Mouse (Mus musculus) CH12.LX (cell line): ENCODE data around the gene Adgrg1. TPM values are rescaled to one million over a fixed set of nuclear protein-coding genes. Genes with fewer than 3 reads are reported as not detected.

Experiments used
- DNase-seq: peaks from one replicate; pipeline ENCODE4 v3.0.0-alpha.2; 2013; ENCODE audit errors: extremely low read depth
- H3K27ac ChIP-seq: 2 replicates; pipeline ENCODE4 v1.5.1; 2012; ENCODE audit warnings: low read depth, mild to moderate bottlenecking, control low read depth, moderate library complexity; ENCODE audit not compliant: insufficient read depth
- H3K27me3 ChIP-seq: replicated peaks from 2 replicates; pipeline ENCODE3; 2012; ENCODE audit warnings: inconsistent platforms
- H3K36me3 ChIP-seq, 2 experiments: replicated peaks in 1 of 2; 2 replicates each; pipeline versions ENCODE3 to v1.6.1; 2012; ENCODE audit warnings: inconsistent platforms in 1 of 2, low read length in 1 of 2, mild to moderate bottlenecking in 1 of 2, mixed read lengths in 1 of 2, moderate library complexity in 1 of 2; ENCODE audit not compliant: control insufficient read depth in 1 of 2, insufficient read depth in 1 of 2
- H3K4me1 ChIP-seq, 2 experiments: 2 replicates each; pipeline ENCODE4 v1.6.1; 2012; ENCODE audit warnings: inconsistent platforms in 1 of 2, moderate library complexity in 1 of 2; ENCODE audit not compliant: insufficient read depth in 2 of 2, control insufficient read depth in 1 of 2
- H3K4me2 ChIP-seq: 2 replicates; pipeline ENCODE4 v1.6.1; 2012; ENCODE audit warnings: low read depth, mild to moderate bottlenecking, control low read depth; ENCODE audit not compliant: poor library complexity, insufficient read depth, severe bottlenecking
- H3K4me3 ChIP-seq, 3 experiments: fragments of 150-350 bp in 1 of 3; sonication (generic) in 1 of 3; replicated peaks in 1 of 3; 2 replicates each; pipeline versions ENCODE3 to v1.5.1; 2011 to 2012; ENCODE audit warnings: low read depth in 2 of 3, low read length in 2 of 3, mild to moderate bottlenecking in 2 of 3, moderate library complexity in 2 of 3, control low read depth in 1 of 3, improper control_type of control experiment in 1 of 3, inconsistent platforms in 1 of 3, mixed read lengths in 1 of 3; ENCODE audit not compliant: poor library complexity in 1 of 3
- H3K79me2 ChIP-seq: replicated peaks from 2 replicates; pipeline ENCODE4 v1.6.1; 2012; ENCODE audit warnings: mild to moderate bottlenecking, moderate library complexity; ENCODE audit not compliant: control insufficient read depth, poor library complexity, insufficient read depth, severe bottlenecking; ENCODE audit errors: extremely low read depth
- H3K9ac ChIP-seq: 2 replicates; pipeline ENCODE4 v1.6.1; 2012; ENCODE audit warnings: low read depth, mild to moderate bottlenecking, control low read depth, moderate library complexity; ENCODE audit not compliant: insufficient read depth
- H3K9me3 ChIP-seq: replicated peaks from 2 replicates; pipeline ENCODE3; 2012; ENCODE audit warnings: low read length, inconsistent platforms, mixed read lengths
- KAT2A ChIP-seq: IDR thresholded peaks from 2 replicates; pipeline ENCODE4 v1.6.1; 2012; ENCODE audit warnings: low read length, improper control_type of control experiment, inconsistent platforms; ENCODE audit not compliant: insufficient replicate concordance
- SIN3A ChIP-seq: IDR thresholded peaks from 2 replicates; pipeline ENCODE4 v1.6.1; 2012; ENCODE audit warnings: low read length, improper control_type of control experiment, inconsistent platforms
- SMC3 ChIP-seq: IDR thresholded peaks from 2 replicates; pipeline ENCODE4 v1.6.1; 2011; ENCODE audit warnings: low read depth, low read length, improper control_type of control experiment
- dilution Hi-C: fragments of 300-500 bp; cut with MboI; formaldehyde crosslinking; loops from 2 replicates; pipeline ENCODE4 v1.14.3; 2020; ENCODE audit warnings: low sequenced_read_pairs; ENCODE audit not compliant: extremely low pct_unique_long_range_greater_than_20kb, extremely low pct_ligation_motif_present
- in situ Hi-C: fragments of 300-500 bp; cut with MboI; formaldehyde crosslinking; loops from 3 replicates; pipeline ENCODE4 v1.14.3; 2019; ENCODE audit warnings: low sequenced_read_pairs, low pct_ligation_motif_present, low pct_unique_long_range_greater_than_20kb, mixed read lengths
- polyA plus RNA-seq: library from polyadenylated mRNA; unstranded; fragments of >175 nt; gene quantifications from 2 replicates; pipeline ENCODE4 v1.2.1, GENCODE M21; 2012; ENCODE audit warnings: low read depth; ENCODE audit not compliant: insufficient read length
- total RNA-seq, 2 experiments: library from RNA; depleted of rRNA; stranded (reverse); fragments of 300-350 nt in 1 of 2; fragments of >200 nt in 1 of 2; gene quantifications; 2 replicates each; pipeline ENCODE4 v1.2.3; 2012 to 2014

The Adgrg1 gene
- total and polyA plus RNA-seq, 3 experiments: 0.42 to 2.5 (median 1.2) TPM

DNA sequence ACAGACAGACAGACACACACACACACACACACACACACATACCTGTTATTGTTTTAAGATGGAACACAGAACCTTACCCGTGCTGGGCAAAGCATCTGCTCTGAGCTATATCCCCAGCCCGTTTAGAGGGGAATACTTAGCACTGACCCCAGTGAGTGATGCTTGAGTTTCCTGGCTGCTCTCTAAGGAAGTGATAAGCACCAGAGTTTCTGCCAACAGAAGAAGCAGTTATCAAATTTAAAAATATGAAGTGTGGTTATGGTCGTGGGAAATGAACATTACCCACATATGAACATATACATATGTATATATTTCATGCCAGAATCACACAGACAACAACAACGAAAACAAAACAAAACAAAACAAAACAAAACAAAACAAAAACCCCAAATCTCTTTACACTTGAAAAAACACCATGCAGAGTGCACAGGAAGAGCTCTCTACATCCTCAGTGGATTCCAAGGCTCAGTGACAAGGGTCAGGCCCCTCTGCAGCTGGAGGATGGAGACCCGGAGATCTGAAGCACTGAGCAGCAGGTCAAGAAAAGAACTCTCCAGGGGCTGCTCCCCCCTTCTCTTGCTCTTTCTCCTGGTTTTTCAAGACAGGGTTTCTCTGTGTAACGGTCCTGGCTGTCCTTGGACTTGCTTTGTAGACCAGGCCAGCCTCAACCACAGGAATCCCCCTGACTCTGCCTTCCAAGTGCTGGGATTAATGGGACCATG is 85.4 kb downstream of the Adgrg1 start:
- Histone ChIP-seq H3K9me3 (peaks cover 7% of the 10 kb centered on the region), H3K4me3 (no peak overlapping the region), H3K79me2 (no peaks in the 10 kb centered on the region), H3K27ac (no peak overlapping the region), H3K4me2 (no peak overlapping the region), H3K9ac (no peak overlapping the region), H3K27me3 (peaks cover 49% of the 10 kb centered on the region), H3K4me1 (peaks cover 0 to 4% of the 10 kb centered on the region in 2 experiments; a peak in 1 of 4 replicates), H3K36me3 (no peaks in the 10 kb centered on the region)
- no peak for DNase-seq
- dilution Hi-C loops: no loop called here
- TF ChIP-seq SMC3: no peak
- no peak for TF ChIP-seq KAT2A
- TF ChIP-seq SIN3A: no peak
- in situ Hi-C loops: no loop called here

Other genes with a start within 250 kb of the Adgrg1 start
- gene Ccl22, start 229.2 kb upstream of the Adgrg1 start, total RNA-seq (2012; rRNA removed): 1,648 and 3,114 TPM in 2 replicates
- gene Ccl22, start 229.2 kb upstream of the Adgrg1 start, total RNA-seq (2014; rRNA removed): 1,111 and 1,396 TPM in 2 replicates
- 4,019 and 4,546 TPM in 2 replicates for gene Ccl22, start 229.2 kb upstream of the Adgrg1 start, polyA plus RNA-seq
- 2.5 and 3.7 TPM in 2 replicates for gene Cx3cl1, start 202.7 kb upstream of the Adgrg1 start, total RNA-seq (2012; rRNA removed)
- 0.19 TPM in 1 of 2 replicates, not detected in the other for gene Cx3cl1, start 202.7 kb upstream of the Adgrg1 start, total RNA-seq (2014; rRNA removed)
- 4.2 and 4.6 TPM in 2 replicates for gene Cx3cl1, start 202.7 kb upstream of the Adgrg1 start, polyA plus RNA-seq
- gene Ccl17, start 164.3 kb upstream of the Adgrg1 start, total RNA-seq (2012; rRNA removed): 2.1 and 2.2 TPM in 2 replicates
- gene Ccl17, start 164.3 kb upstream of the Adgrg1 start, total RNA-seq (2014; rRNA removed): 2.5 and 2.6 TPM in 2 replicates
- 1.3 and 2.5 TPM in 2 replicates for gene Ccl17, start 164.3 kb upstream of the Adgrg1 start, polyA plus RNA-seq
- 68.5 and 82.2 TPM in 2 replicates for gene Coq9, start 136.4 kb upstream of the Adgrg1 start, total RNA-seq (2012; rRNA removed)
- gene Coq9, start 136.4 kb upstream of the Adgrg1 start, total RNA-seq (2014; rRNA removed): 44.2 and 48.5 TPM in 2 replicates
- gene Coq9, start 136.4 kb upstream of the Adgrg1 start, polyA plus RNA-seq: 68.8 and 97.0 TPM in 2 replicates
- gene Ciapin1, start 136.4 kb upstream of the Adgrg1 start, total RNA-seq (2012; rRNA removed): 83.1 and 99.8 TPM in 2 replicates
- 89.4 and 97.1 TPM in 2 replicates for gene Ciapin1, start 136.4 kb upstream of the Adgrg1 start, total RNA-seq (2014; rRNA removed)
- 139 and 189 TPM in 2 replicates for gene Ciapin1, start 136.4 kb upstream of the Adgrg1 start, polyA plus RNA-seq
- gene Polr2c, start 117.3 kb upstream of the Adgrg1 start, total RNA-seq (2012; rRNA removed): 93.2 and 102 TPM in 2 replicates
- 120 and 130 TPM in 2 replicates for gene Polr2c, start 117.3 kb upstream of the Adgrg1 start, total RNA-seq (2014; rRNA removed)
- 134 and 141 TPM in 2 replicates for gene Polr2c, start 117.3 kb upstream of the Adgrg1 start, polyA plus RNA-seq
- gene Dok4, start 98.4 kb upstream of the Adgrg1 start, total RNA-seq (2012; rRNA removed): 1.8 and 2.3 TPM in 2 replicates
- 1.6 and 2.3 TPM in 2 replicates for gene Dok4, start 98.4 kb upstream of the Adgrg1 start, total RNA-seq (2014; rRNA removed)
- 1.7 and 1.9 TPM in 2 replicates for gene Dok4, start 98.4 kb upstream of the Adgrg1 start, polyA plus RNA-seq
- gene Ccdc102a, start 56.7 kb upstream of the Adgrg1 start, total RNA-seq (2012; rRNA removed): 5.8 and 5.9 TPM in 2 replicates
- 2.1 and 2.5 TPM in 2 replicates for gene Ccdc102a, start 56.7 kb upstream of the Adgrg1 start, total RNA-seq (2014; rRNA removed)
- gene Ccdc102a, start 56.7 kb upstream of the Adgrg1 start, polyA plus RNA-seq: 2.8 and 4.5 TPM in 2 replicates
- gene Adgrg5, start 51.1 kb upstream of the Adgrg1 start, total RNA-seq (2012; rRNA removed): 0.81 and 1.0 TPM in 2 replicates
- 5.2 and 6.9 TPM in 2 replicates for gene Adgrg5, start 51.1 kb upstream of the Adgrg1 start, total RNA-seq (2014; rRNA removed)
- 9.2 and 10.0 TPM in 2 replicates for gene Adgrg5, start 51.1 kb upstream of the Adgrg1 start, polyA plus RNA-seq
- not detected in 2 replicates for gene Adgrg3, start 42.9 kb downstream of the Adgrg1 start, total RNA-seq (2012; rRNA removed)
- gene Adgrg3, start 42.9 kb downstream of the Adgrg1 start, total RNA-seq (2014; rRNA removed): not detected in 2 replicates
- not detected in 2 replicates for gene Adgrg3, start 42.9 kb downstream of the Adgrg1 start, polyA plus RNA-seq
- not detected in 2 replicates for gene Drc7, start 80.4 kb downstream of the Adgrg1 start, total RNA-seq (2012; rRNA removed)
- not detected in 2 replicates for gene Drc7, start 80.4 kb downstream of the Adgrg1 start, total RNA-seq (2014; rRNA removed)
- not detected in 2 replicates for gene Drc7, start 80.4 kb downstream of the Adgrg1 start, polyA plus RNA-seq
- gene Katnb1, start 106.4 kb downstream of the Adgrg1 start, total RNA-seq (2012; rRNA removed): 17.3 and 19.8 TPM in 2 replicates
- 8.9 and 9.8 TPM in 2 replicates for gene Katnb1, start 106.4 kb downstream of the Adgrg1 start, total RNA-seq (2014; rRNA removed)
- gene Katnb1, start 106.4 kb downstream of the Adgrg1 start, polyA plus RNA-seq: 13.1 and 14.1 TPM in 2 replicates
- 1.5 and 1.7 TPM in 2 replicates for gene Kifc3, start 228.1 kb downstream of the Adgrg1 start, total RNA-seq (2012; rRNA removed)
- 0.78 and 1.3 TPM in 2 replicates for gene Kifc3, start 228.1 kb downstream of the Adgrg1 start, total RNA-seq (2014; rRNA removed)
- 1.8 and 2.7 TPM in 2 replicates for gene Kifc3, start 228.1 kb downstream of the Adgrg1 start, polyA plus RNA-seq